Mouse (Mus musculus) lung, adult 2 months (tissue): ENCODE measurements around the gene Esrrg. TPM values are rescaled to one million over a fixed set of nuclear protein-coding genes. Genes with fewer than 3 reads are reported as not detected.

Experiments
- DNase-seq: peaks from one replicate; pipeline ENCODE4 v3.0.0; 2022
- H3K4me1 ChIP-seq: fragments of 200-500 bp; 2 replicates; pipeline ENCODE4 v1.6.1; 2011; ENCODE audit warnings: low read length; ENCODE audit not compliant: control insufficient read depth, insufficient read depth
- H3K4me3 ChIP-seq: fragments of 200-500 bp; replicated peaks from 2 replicates; pipeline ENCODE3; 2011; ENCODE audit warnings: low read depth, mild to moderate bottlenecking, control low read depth, low read length; ENCODE audit errors: extremely low read depth
- CTCF ChIP-seq: fragments of 200-500 bp; IDR thresholded peaks from 2 replicates; pipeline ENCODE4 v1.5.1; 2011; ENCODE audit warnings: mild to moderate bottlenecking, low read length, control low read depth; ENCODE audit not compliant: insufficient read depth
- POLR2A ChIP-seq: fragments of 200-500 bp; IDR thresholded peaks from 2 replicates; pipeline ENCODE4 v1.6.1; 2011; ENCODE audit warnings: low read depth, mild to moderate bottlenecking, control low read depth, low read length, borderline replicate concordance; ENCODE audit errors: extremely low read depth
- WGBS: fragments of 180-500 bp; shearing (Covaris S2); methylation state at CpG from one replicate; pipeline ENCODE4 v1.1.7; 2018; 5-methylcytosine and 5-hydroxymethylcytosine counted together
- polyA plus RNA-seq: library from polyadenylated mRNA; depleted of rRNA; stranded (reverse); fragments of >200 nt; gene quantifications from 2 replicates; pipeline ENCODE4 v1.2.3, GENCODE M21; 2012

Gene Esrrg
- polyA plus RNA-seq, 1 experiment: 1.3 TPM

DNA sequence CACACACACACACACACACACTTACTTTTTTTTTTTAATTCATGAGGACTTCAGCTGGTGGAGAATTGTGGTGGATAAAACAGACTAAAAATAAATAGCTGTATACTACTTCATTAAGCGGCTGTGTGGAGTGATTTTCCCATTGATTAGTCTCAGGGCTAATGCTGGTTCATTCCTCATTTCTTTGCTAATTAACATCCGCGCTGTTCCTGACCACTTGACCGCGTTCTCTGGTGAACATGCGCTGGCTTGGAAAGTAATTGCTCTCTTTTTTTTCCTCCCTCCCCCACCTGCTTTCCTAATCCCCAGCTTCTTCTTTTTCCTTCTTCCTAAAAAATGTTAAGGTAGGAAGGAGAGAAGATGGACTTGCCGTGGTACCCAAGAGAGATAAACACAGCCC is 222.3 kb downstream of the Esrrg start:
- Histone ChIP-seq H3K4me3 (no peak overlapping the region), H3K4me1 (no peaks in the 10 kb centered on the region)
- DNase-seq: no peak
- TF ChIP-seq POLR2A (no peak), CTCF (no peak)
- WGBS: 92% methylated on average over 7 of the region's 7 CpGs

- 59% methylated on average over 3 of the region's 3 CpGs for WGBS
- no peaks in the 10 kb centered on the region for H3K4me1 ChIP-seq
These were observed 224.3 kb downstream of the Esrrg start for GRCm38 (mm10) chr1:187832851-187833250.

DNA sequence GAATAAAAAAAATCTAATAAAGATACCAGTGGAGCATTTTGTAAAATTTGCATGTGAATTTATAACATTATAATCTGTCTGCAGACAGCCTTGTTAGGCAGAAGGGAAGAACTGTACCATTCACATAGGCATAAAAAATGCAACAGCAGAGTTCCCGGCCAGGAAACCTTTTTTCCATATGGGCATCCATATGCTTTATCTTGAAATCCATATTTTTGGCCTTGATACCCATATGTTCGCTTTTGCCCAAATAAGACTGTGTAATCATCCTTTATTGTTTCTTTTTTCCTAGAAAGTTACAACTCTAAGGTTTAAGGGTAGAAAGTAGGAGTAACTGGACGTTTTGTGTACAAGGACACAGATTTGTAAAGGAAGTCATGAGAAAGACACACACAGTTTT is 226.0 kb downstream of the Esrrg start:
- TF ChIP-seq CTCF: no peak
- TF ChIP-seq POLR2A: no peak
- DNase-seq: no peak
- no peak overlapping the region for H3K4me3 ChIP-seq
- 91% methylated on average over 3 of the region's 3 CpGs for WGBS
- H3K4me1 ChIP-seq: no peaks in the 10 kb centered on the region

More at GRCm38 (mm10) chr1:187832851-187833250, 224.3 kb downstream of the Esrrg start:
- H3K4me3 ChIP-seq: no peak overlapping the region
- DNase-seq: no peak
- TF ChIP-seq POLR2A (no peak), CTCF (no peak)

- no peaks in the 10 kb centered on the region for H3K4me1 ChIP-seq
- DNase-seq: no peak
- H3K4me3 ChIP-seq: no peak overlapping the region
- 53% methylated on average over 6 of the region's 6 CpGs for WGBS
- TF ChIP-seq CTCF: no peak
- no peak for TF ChIP-seq POLR2A
These were observed 227.8 kb downstream of the Esrrg start for GRCm38 (mm10) chr1:187836384-187836783.

- no peak for DNase-seq
- Histone ChIP-seq H3K4me3 (no peak overlapping the region), H3K4me1 (no peaks in the 10 kb centered on the region)
- 35% methylated on average over 7 of the region's 7 CpGs for WGBS
- TF ChIP-seq POLR2A (no peak), CTCF (no peak)
These were observed 228.3 kb downstream of the Esrrg start for GRCm38 (mm10) chr1:187836876-187837275.

DNA sequence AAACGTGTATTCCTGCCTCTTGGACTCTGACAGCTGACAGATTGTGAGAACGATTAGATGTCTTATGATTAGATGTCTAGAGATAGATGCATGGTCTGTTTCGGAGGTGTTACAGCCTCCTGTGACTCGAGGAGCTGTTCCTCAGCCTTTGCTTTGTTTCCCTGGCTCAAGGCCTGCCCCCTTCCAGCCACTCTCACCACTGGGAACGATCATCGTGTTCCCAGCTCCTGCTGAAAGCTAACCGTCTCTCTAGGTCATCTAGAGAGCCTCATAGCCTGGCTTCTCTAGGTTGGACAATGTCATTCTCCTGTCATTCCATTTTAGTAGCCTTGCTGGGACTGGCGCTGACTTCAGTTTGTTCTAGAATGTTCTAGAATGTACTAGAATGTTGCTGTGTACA is 233.0 kb downstream of the Esrrg start:
- no peak overlapping the region for H3K4me3 ChIP-seq
- DNase-seq: no peak
- no peak for TF ChIP-seq POLR2A
- TF ChIP-seq CTCF: no peak
- no peaks in the 10 kb centered on the region for H3K4me1 ChIP-seq
- WGBS: 71% methylated on average over 8 of the region's 8 CpGs

- TF ChIP-seq POLR2A (no peak), CTCF (no peak)
- no peak for DNase-seq
- no peaks in the 10 kb centered on the region for H3K4me1 ChIP-seq
- 86% methylated on average over 5 of the region's 5 CpGs for WGBS
- no peak overlapping the region for H3K4me3 ChIP-seq
These were observed 234.1 kb downstream of the Esrrg start for GRCm38 (mm10) chr1:187842702-187843101.

- TF ChIP-seq POLR2A: no peak
- TF ChIP-seq CTCF: no peak
- no peak overlapping the region for H3K4me3 ChIP-seq
- DNase-seq: no peak
- 44% methylated on average over 8 of the region's 8 CpGs for WGBS
- no peaks in the 10 kb centered on the region for H3K4me1 ChIP-seq
These were observed 245.6 kb downstream of the Esrrg start for GRCm38 (mm10) chr1:187854148-187854547.

DNA sequence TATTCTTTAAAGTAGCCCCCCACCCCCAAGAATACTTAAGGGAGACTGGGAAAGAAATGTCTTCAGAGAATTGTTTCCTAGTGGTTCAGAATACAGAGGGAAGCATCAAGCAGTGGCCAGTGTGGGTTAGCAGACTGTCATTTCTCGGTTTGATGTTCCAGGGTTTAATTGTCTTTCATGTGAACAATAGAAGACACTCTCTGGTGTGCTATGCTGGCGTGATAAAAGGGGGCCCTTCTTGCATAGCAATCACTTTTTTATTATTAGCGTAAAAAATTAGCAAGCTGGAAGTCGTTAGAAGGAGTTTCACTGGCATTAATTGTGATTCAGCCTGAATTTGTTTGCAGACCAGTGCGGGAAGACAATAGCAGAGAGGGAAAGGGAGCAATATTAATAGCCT is 253.7 kb downstream of the Esrrg start:
- TF ChIP-seq POLR2A (no peak), CTCF (no peak)

GRCm38 (mm10) chr1:187868427-187868826 is 259.8 kb downstream of the Esrrg start:
- no peak for TF ChIP-seq CTCF
- TF ChIP-seq POLR2A: no peak
- WGBS: 53% methylated on average over 7 of the region's 7 CpGs
- H3K4me1 ChIP-seq: no peaks in the 10 kb centered on the region

More for the DNA sequence above, 253.7 kb downstream of the Esrrg start:
- WGBS: 74% methylated on average over 5 of the region's 5 CpGs
- Histone ChIP-seq H3K4me1 (no peaks in the 10 kb centered on the region), H3K4me3 (no peak overlapping the region)
- DNase-seq: no peak

GRCm38 (mm10) chr1:187872208-187872607 is 263.6 kb downstream of the Esrrg start:
- H3K4me3 ChIP-seq: no peak overlapping the region
- TF ChIP-seq POLR2A: no peak
- TF ChIP-seq CTCF: no peak
- WGBS: 51% methylated on average over 8 of the region's 8 CpGs
- DNase-seq: no peak
- no peaks in the 10 kb centered on the region for H3K4me1 ChIP-seq

More at GRCm38 (mm10) chr1:187868427-187868826, 259.8 kb downstream of the Esrrg start:
- H3K4me3 ChIP-seq: no peak overlapping the region
- no peak for DNase-seq
